Mouse (Mus musculus) CH12.LX (cell line): ENCODE measurements around the gene Epha5. TPM values are rescaled to one million over a fixed set of nuclear protein-coding genes. Genes with fewer than 3 reads are reported as not detected.

Experiments used
- DNase-seq: peaks from one replicate; pipeline ENCODE4 v3.0.0-alpha.2; 2013; ENCODE audit errors: extremely low read depth
- H3K27ac ChIP-seq: 2 replicates; pipeline ENCODE4 v1.5.1; 2012; ENCODE audit warnings: low read depth, mild to moderate bottlenecking, control low read depth, moderate library complexity; ENCODE audit not compliant: insufficient read depth
- H3K27me3 ChIP-seq: replicated peaks from 2 replicates; pipeline ENCODE3; 2012; ENCODE audit warnings: inconsistent platforms
- H3K36me3 ChIP-seq, 2 experiments: replicated peaks in 1 of 2; 2 replicates each; pipeline versions ENCODE3 to v1.6.1; 2012; ENCODE audit warnings: inconsistent platforms in 1 of 2, low read length in 1 of 2, mild to moderate bottlenecking in 1 of 2, mixed read lengths in 1 of 2, moderate library complexity in 1 of 2; ENCODE audit not compliant: control insufficient read depth in 1 of 2, insufficient read depth in 1 of 2
- H3K4me1 ChIP-seq, 2 experiments: 2 replicates each; pipeline ENCODE4 v1.6.1; 2012; ENCODE audit warnings: inconsistent platforms in 1 of 2, moderate library complexity in 1 of 2; ENCODE audit not compliant: insufficient read depth in 2 of 2, control insufficient read depth in 1 of 2
- H3K4me2 ChIP-seq: 2 replicates; pipeline ENCODE4 v1.6.1; 2012; ENCODE audit warnings: low read depth, mild to moderate bottlenecking, control low read depth; ENCODE audit not compliant: poor library complexity, insufficient read depth, severe bottlenecking
- H3K4me3 ChIP-seq, 3 experiments: fragments of 150-350 bp in 1 of 3; sonication (generic) in 1 of 3; replicated peaks in 1 of 3; 2 replicates each; pipeline versions ENCODE3 to v1.5.1; 2011 to 2012; ENCODE audit warnings: low read depth in 2 of 3, low read length in 2 of 3, mild to moderate bottlenecking in 2 of 3, moderate library complexity in 2 of 3, control low read depth in 1 of 3, improper control_type of control experiment in 1 of 3, inconsistent platforms in 1 of 3, mixed read lengths in 1 of 3; ENCODE audit not compliant: poor library complexity in 1 of 3
- H3K79me2 ChIP-seq: replicated peaks from 2 replicates; pipeline ENCODE4 v1.6.1; 2012; ENCODE audit warnings: mild to moderate bottlenecking, moderate library complexity; ENCODE audit not compliant: control insufficient read depth, poor library complexity, insufficient read depth, severe bottlenecking; ENCODE audit errors: extremely low read depth
- H3K9ac ChIP-seq: 2 replicates; pipeline ENCODE4 v1.6.1; 2012; ENCODE audit warnings: low read depth, mild to moderate bottlenecking, control low read depth, moderate library complexity; ENCODE audit not compliant: insufficient read depth
- H3K9me3 ChIP-seq: replicated peaks from 2 replicates; pipeline ENCODE3; 2012; ENCODE audit warnings: low read length, inconsistent platforms, mixed read lengths
- BHLHE40 ChIP-seq: IDR thresholded peaks from 2 replicates; pipeline ENCODE4 v1.6.1; 2011; ENCODE audit warnings: mild to moderate bottlenecking, low read depth, low read length, improper control_type of control experiment
- CHD1 ChIP-seq: IDR thresholded peaks from 2 replicates; pipeline ENCODE4 v1.6.1; 2012; ENCODE audit warnings: low read depth, low read length, improper control_type of control experiment, inconsistent platforms
- CHD2 ChIP-seq: IDR thresholded peaks from 2 replicates; pipeline ENCODE4 v1.6.1; 2011; ENCODE audit warnings: low read length, improper control_type of control experiment
- CTCF ChIP-seq, 2 experiments: IDR thresholded peaks in 1 of 2; conservative IDR thresholded peaks in 1 of 2; 2 replicates each; pipeline ENCODE4 v1.5.1; 2011 to 2012; ENCODE audit warnings: low read depth in 2 of 2, low read length in 2 of 2, improper control_type of control experiment in 1 of 2, inconsistent platforms in 1 of 2, mild to moderate bottlenecking in 1 of 2, moderate library complexity in 1 of 2
- E2F4 ChIP-seq: IDR thresholded peaks from 2 replicates; pipeline ENCODE4 v1.6.1; 2011; ENCODE audit warnings: low read depth, low read length, improper control_type of control experiment; ENCODE audit not compliant: insufficient replicate concordance
- ELF1 ChIP-seq: IDR thresholded peaks from 2 replicates; pipeline ENCODE4 v1.6.1; 2014; ENCODE audit warnings: low read depth, mild to moderate bottlenecking, inconsistent platforms, low read length, improper control_type of control experiment
- EP300 ChIP-seq: IDR thresholded peaks from 2 replicates; pipeline ENCODE4 v1.6.1; 2011; ENCODE audit warnings: low read length, improper control_type of control experiment
- ETS1 ChIP-seq: conservative IDR thresholded peaks from 2 replicates; pipeline ENCODE4 v1.6.1; 2012; ENCODE audit warnings: low read depth, mild to moderate bottlenecking, inconsistent platforms, low read length, improper control_type of control experiment, moderate library complexity
- GABPA ChIP-seq: IDR thresholded peaks from 2 replicates; pipeline ENCODE4 v1.6.1; 2012; ENCODE audit warnings: low read depth, low read length, improper control_type of control experiment, inconsistent platforms; ENCODE audit not compliant: insufficient replicate concordance
- IRF4 ChIP-seq: IDR thresholded peaks from 2 replicates; pipeline ENCODE4 v1.6.1; 2014; ENCODE audit warnings: low read depth, mild to moderate bottlenecking, inconsistent platforms, low read length, improper control_type of control experiment
- JUN ChIP-seq: IDR thresholded peaks from 2 replicates; pipeline ENCODE4 v1.6.1; 2011; ENCODE audit warnings: low read depth, mild to moderate bottlenecking, low read length, improper control_type of control experiment, moderate library complexity; ENCODE audit not compliant: insufficient read depth
- JUND ChIP-seq: conservative IDR thresholded peaks from 2 replicates; pipeline ENCODE4 v1.6.1; 2011; ENCODE audit warnings: low read depth, low read length, improper control_type of control experiment
- MAFK ChIP-seq: IDR thresholded peaks from 2 replicates; pipeline ENCODE4 v1.6.1; 2011; ENCODE audit warnings: low read length, improper control_type of control experiment; ENCODE audit not compliant: insufficient replicate concordance
- MAX ChIP-seq: IDR thresholded peaks from 2 replicates; pipeline ENCODE4 v1.6.1; 2011; ENCODE audit warnings: low read length, improper control_type of control experiment
- MAZ ChIP-seq: IDR thresholded peaks from 2 replicates; pipeline ENCODE4 v1.6.1; 2012; ENCODE audit warnings: low read depth, mild to moderate bottlenecking, inconsistent platforms, low read length, improper control_type of control experiment, moderate library complexity
- MXI1 ChIP-seq: IDR thresholded peaks from 2 replicates; pipeline ENCODE4 v1.6.1; 2011; ENCODE audit warnings: mild to moderate bottlenecking, low read depth, low read length, improper control_type of control experiment
- MYC ChIP-seq: IDR thresholded peaks from 2 replicates; pipeline ENCODE4 v1.6.1; 2011; ENCODE audit warnings: low read depth, mild to moderate bottlenecking, improper control_type of control experiment, low read length
- NELFE ChIP-seq: IDR thresholded peaks from 2 replicates; pipeline ENCODE4 v1.6.1; 2011; ENCODE audit warnings: low read depth, low read length, improper control_type of control experiment
- NRF1 ChIP-seq: IDR thresholded peaks from 2 replicates; pipeline ENCODE4 v1.6.1; 2014; ENCODE audit warnings: low read depth, mild to moderate bottlenecking, inconsistent platforms, low read length, improper control_type of control experiment, moderate library complexity
- PAX5 ChIP-seq: IDR thresholded peaks from 2 replicates; pipeline ENCODE4 v1.6.1; 2012; ENCODE audit warnings: low read length, inconsistent platforms, mixed read lengths
- POLR2A ChIP-seq: IDR thresholded peaks from 2 replicates; pipeline ENCODE4 v1.6.1; 2011; ENCODE audit warnings: low read depth, mild to moderate bottlenecking, improper control_type of control experiment, low read length
- SIN3A ChIP-seq: IDR thresholded peaks from 2 replicates; pipeline ENCODE4 v1.6.1; 2012; ENCODE audit warnings: low read length, improper control_type of control experiment, inconsistent platforms
- SMC3 ChIP-seq: IDR thresholded peaks from 2 replicates; pipeline ENCODE4 v1.6.1; 2011; ENCODE audit warnings: low read depth, low read length, improper control_type of control experiment
- TBP ChIP-seq: conservative IDR thresholded peaks from 2 replicates; pipeline ENCODE4 v1.6.1; 2011; ENCODE audit warnings: low read depth, low read length, improper control_type of control experiment
- UBTF ChIP-seq: IDR thresholded peaks from 2 replicates; pipeline ENCODE4 v1.6.1; 2012; ENCODE audit warnings: low read depth, mild to moderate bottlenecking, inconsistent platforms, low read length, improper control_type of control experiment, moderate library complexity
- USF1 ChIP-seq: IDR thresholded peaks from 2 replicates; pipeline ENCODE4 v1.6.1; 2014; ENCODE audit warnings: low read depth, mild to moderate bottlenecking, inconsistent platforms, low read length, improper control_type of control experiment
- USF2 ChIP-seq: conservative IDR thresholded peaks from 2 replicates; pipeline ENCODE4 v1.6.1; 2011; ENCODE audit warnings: low read depth, low read length, improper control_type of control experiment
- ZC3H11A ChIP-seq: IDR thresholded peaks from 2 replicates; pipeline ENCODE4 v1.6.1; 2012; ENCODE audit warnings: low read depth, mild to moderate bottlenecking, inconsistent platforms, low read length, improper control_type of control experiment
- ZKSCAN1 ChIP-seq: IDR thresholded peaks from 2 replicates; pipeline ENCODE4 v1.6.1; 2012; ENCODE audit warnings: low read depth, inconsistent platforms, low read length, improper control_type of control experiment, borderline replicate concordance
- ZNF384 ChIP-seq: IDR thresholded peaks from 2 replicates; pipeline ENCODE4 v1.6.1; 2012; ENCODE audit warnings: low read depth, low read length, improper control_type of control experiment, inconsistent platforms
- dilution Hi-C: fragments of 300-500 bp; cut with MboI; formaldehyde crosslinking; loops from 2 replicates; pipeline ENCODE4 v1.14.3; 2020; ENCODE audit warnings: low sequenced_read_pairs; ENCODE audit not compliant: extremely low pct_unique_long_range_greater_than_20kb, extremely low pct_ligation_motif_present
- in situ Hi-C: fragments of 300-500 bp; cut with MboI; formaldehyde crosslinking; loops from 3 replicates; pipeline ENCODE4 v1.14.3; 2019; ENCODE audit warnings: low sequenced_read_pairs, low pct_ligation_motif_present, low pct_unique_long_range_greater_than_20kb, mixed read lengths
- polyA plus RNA-seq: library from polyadenylated mRNA; unstranded; fragments of >175 nt; gene quantifications from 2 replicates; pipeline ENCODE4 v1.2.1, GENCODE M21; 2012; ENCODE audit warnings: low read depth; ENCODE audit not compliant: insufficient read length
- total RNA-seq, 2 experiments: library from RNA; depleted of rRNA; stranded (reverse); fragments of 300-350 nt in 1 of 2; fragments of >200 nt in 1 of 2; gene quantifications; 2 replicates each; pipeline ENCODE4 v1.2.3; 2012 to 2014

Epha5 gene
- total and polyA plus RNA-seq, 3 experiments, result not detected

DNA sequence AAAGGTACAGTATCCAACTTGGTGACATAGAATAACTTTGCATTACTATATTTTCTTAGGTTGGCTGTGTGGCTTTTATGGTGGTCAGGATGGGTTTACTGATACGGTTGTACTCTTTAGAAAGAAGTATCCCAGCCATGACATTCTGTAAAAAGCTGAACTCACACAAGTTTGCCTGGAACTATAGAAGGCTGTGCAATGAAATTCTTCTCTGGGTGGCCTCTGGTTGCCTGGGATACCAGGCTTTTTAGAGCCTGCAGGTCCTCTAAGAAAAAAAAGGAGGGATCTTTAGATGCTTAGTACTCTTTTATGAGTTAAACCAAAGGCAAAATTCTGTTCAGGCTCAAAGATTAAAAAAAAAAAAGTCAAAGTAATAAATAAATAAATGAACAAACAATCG, 208.6 kb downstream of the Epha5 start:
- Histone ChIP-seq H3K4me3 (no peak overlapping the region), H3K79me2 (no peaks in the 10 kb centered on the region), H3K4me1 (no peaks in the 10 kb centered on the region), H3K36me3 (no peaks in the 10 kb centered on the region), H3K9ac (no peak overlapping the region), H3K27ac (no peak overlapping the region), H3K27me3 (no peaks in the 10 kb centered on the region), H3K9me3 (peaks cover 12% of the 10 kb centered on the region), H3K4me2 (no peak overlapping the region)
- TF ChIP-seq ZKSCAN1 (no peak), MXI1 (no peak), NELFE (no peak), USF2 (no peak), POLR2A (no peak), CHD1 (no peak), EP300 (no peak), ELF1 (no peak), JUND (no peak), GABPA (no peak), ZC3H11A (no peak), SMC3 (no peak), USF1 (no peak), TBP (no peak), IRF4 (no peak), MAZ (no peak), NRF1 (no peak), BHLHE40 (no peak), PAX5 (no peak), MYC (no peak)
- in situ Hi-C loops, result no loop called here
- dilution Hi-C loops, result no loop called here
- DNase-seq, result no peak

- Histone ChIP-seq H3K4me2 (no peak overlapping the region), H3K36me3 (no peaks in the 10 kb centered on the region), H3K27me3 (no peaks in the 10 kb centered on the region), H3K4me3 (no peak overlapping the region), H3K79me2 (no peaks in the 10 kb centered on the region), H3K27ac (no peak overlapping the region), H3K9me3 (peaks cover 7% of the 10 kb centered on the region), H3K9ac (no peak overlapping the region), H3K4me1 (no peaks in the 10 kb centered on the region)
- dilution Hi-C loops, result no loop called here
- TF ChIP-seq SIN3A (no peak), CTCF (conservative IDR thresholded peaks at IDR 0.05 in 1 of 2, IDR thresholded peaks at IDR 0.05 in 1 of 2; ENCODE audit: low read depth in 2 of 2, low read length in 2 of 2) (no peak), CHD1 (no peak), MXI1 (no peak), ZNF384 (no peak), CHD2 (no peak), UBTF (no peak), IRF4 (no peak), MAX (no peak), MYC (no peak), POLR2A (no peak), E2F4 (no peak), MAFK (no peak), EP300 (no peak), ETS1 (no peak), MAZ (no peak), JUN (no peak), NELFE (no peak)
- DNase-seq, result no peak
- in situ Hi-C loops, result no loop called here
Measured at GRCm38 (mm10) chr5:84193348-84193747, 223.8 kb downstream of the Epha5 start.
